Mouse (Mus musculus) hematopoietic stem cell, adult 5-6 weeks (primary cell): ENCODE results near the gene Tmem238l. TPM values are rescaled to one million over a fixed set of nuclear protein-coding genes. Genes with fewer than 3 reads are reported as not detected.
A peak's percentile ranks its signal among the peaks of the same experiment; 100 is the strongest.

Experiments used
- ATAC-seq, 2 experiments: fragments of 125-278 bp in 1 of 2; replicated peaks in 1 of 2; 2 replicates each; pipeline ENCODE4 v1.8.0; 2016 to 2017; ENCODE audit warnings: inconsistent platforms in 2 of 2, mild to moderate bottlenecking in 2 of 2, moderate number of reproducible peaks in 2 of 2, low read depth in 1 of 2, moderate TSS enrichment in 1 of 2; ENCODE audit not compliant: low FRiP score in 2 of 2, poor library complexity in 2 of 2, severe bottlenecking in 2 of 2, insufficient read depth in 1 of 2, low TSS enrichment in 1 of 2
- total RNA-seq: library from RNA; stranded (forward); fragments of 172-1452, 232-1000 nt; gene quantifications from 2 replicates; pipeline ENCODE4 v1.2.3, GENCODE M21; 2017

Tmem238l gene
- total RNA-seq, 1 experiment from 2014 or later = not detected

- ATAC-seq = no peak
Observed at GRCm38 (mm10) chr11:67007961-67008360, 51.5 kb downstream of the Tmem238l start.

- no peak for ATAC-seq
Observed at GRCm38 (mm10) chr11:67008528-67008927, 52.1 kb downstream of the Tmem238l start.

- ATAC-seq = peak in 1 of 2 experiments; percentile 73; a peak in 2 of 4 replicates
Observed at GRCm38 (mm10) chr11:67010430-67010829, 54.0 kb downstream of the Tmem238l start.

GRCm38 (mm10) chr11:67011635-67012034 is 55.2 kb downstream of the Tmem238l start:
- ATAC-seq = no peak

Other genes starting within 250 kb of the Tmem238l start
- gene Pirt, start 44.7 kb upstream of the Tmem238l start, total RNA-seq = not detected in 2 replicates
- 2.0 and 5.8 TPM in 2 replicates for gene Tmem220, start 68.5 kb downstream of the Tmem238l start, total RNA-seq
- 11.7 and 13.2 TPM in 2 replicates for gene Adprm, start 96.0 kb downstream of the Tmem238l start, total RNA-seq
- gene Sco1, start 96.0 kb downstream of the Tmem238l start, total RNA-seq = 25.6 and 29.5 TPM in 2 replicates
- not detected in 2 replicates for gene Myh3, start 121.7 kb downstream of the Tmem238l start, total RNA-seq
- not detected in 2 replicates for gene Myh2, start 214.4 kb downstream of the Tmem238l start, total RNA-seq
- gene Myh1, start 243.4 kb downstream of the Tmem238l start, total RNA-seq = not detected in 2 replicates